Mouse (Mus musculus) spleen, adult 2 months (tissue): ENCODE measurements around the gene Prm2. TPM values are rescaled to one million over a fixed set of nuclear protein-coding genes. Genes with fewer than 3 reads are reported as not detected.
A peak's percentile ranks its signal among the peaks of the same experiment; 100 is the strongest.

Experiments
- DNase-seq, 2 experiments: peaks; one replicate each; pipeline versions ENCODE4 v3.0.0 to v3.0.0-alpha.2; 2012 to 2021; ENCODE audit warnings: low spot score in 2 of 2, low read depth in 1 of 2
- H3K27ac ChIP-seq: fragments of 200-500 bp; 2 replicates; pipeline ENCODE4 v1.5.1; 2012; ENCODE audit warnings: low read length, inconsistent platforms; ENCODE audit not compliant: insufficient read depth
- H3K27me3 ChIP-seq: fragments of 200-500 bp; 2 replicates; pipeline ENCODE4 v1.6.1; 2012; ENCODE audit warnings: mild to moderate bottlenecking, moderate library complexity, low read length, inconsistent platforms; ENCODE audit not compliant: control insufficient read depth, insufficient read depth
- H3K36me3 ChIP-seq: fragments of 200-500 bp; 2 replicates; pipeline ENCODE4 v1.6.1; 2012; ENCODE audit warnings: mild to moderate bottlenecking, low read length, inconsistent platforms; ENCODE audit not compliant: control insufficient read depth, insufficient read depth
- H3K4me1 ChIP-seq: fragments of 200-500 bp; 2 replicates; pipeline ENCODE4 v1.6.1; 2011; ENCODE audit warnings: inconsistent platforms; ENCODE audit not compliant: control insufficient read depth, insufficient read depth, insufficient read length
- H3K4me3 ChIP-seq: fragments of 200-500 bp; 2 replicates; pipeline ENCODE4 v1.5.1; 2011; ENCODE audit warnings: mild to moderate bottlenecking, inconsistent platforms; ENCODE audit not compliant: insufficient read depth, insufficient read length; ENCODE audit errors: extremely low read depth
- CTCF ChIP-seq: fragments of 200-500 bp; IDR thresholded peaks from 2 replicates; pipeline ENCODE4 v1.5.1; 2011; ENCODE audit warnings: mild to moderate bottlenecking, inconsistent platforms; ENCODE audit not compliant: insufficient read depth, insufficient read length, insufficient replicate concordance; ENCODE audit errors: extremely low read depth
- POLR2A ChIP-seq: fragments of 200-500 bp; IDR thresholded peaks from 2 replicates; pipeline ENCODE4 v1.6.1; 2011; ENCODE audit warnings: low read depth, low read length, inconsistent platforms
- WGBS: fragments of 180-500 bp; shearing (Covaris S2); methylation state at CpG from one replicate; pipeline ENCODE4 v1.1.7; 2018; 5-methylcytosine and 5-hydroxymethylcytosine counted together
- polyA plus RNA-seq: library from polyadenylated mRNA; depleted of rRNA; stranded (reverse); fragments of >200 nt; gene quantifications from 2 replicates; pipeline ENCODE4 v1.2.3, GENCODE M21; 2012

The Prm2 gene
- polyA plus RNA-seq, 1 experiment = not detected

GRCm38 (mm10) chr16:10788866-10789265 is 7.1 kb downstream of the Prm2 start:
- 56% methylated on average over 4 of the region's 4 CpGs for WGBS
- TF ChIP-seq CTCF (no peak), POLR2A (no peak)
- Histone ChIP-seq H3K27ac (no peak overlapping the region), H3K27me3 (no peaks in the 10 kb centered on the region), H3K4me3 (no peak overlapping the region), H3K36me3 (no peaks in the 10 kb centered on the region), H3K4me1 (peaks cover 9% of the 10 kb centered on the region)
- no peak for DNase-seq

GRCm38 (mm10) chr16:10788271-10788670 is 7.7 kb downstream of the Prm2 start, which contains the start of gene Tnp2:
Tnp2 (minus strand) TSS chr16:10788660.
- 36% methylated on average over 16 of the region's 16 CpGs for WGBS
- Histone ChIP-seq H3K36me3 (no peaks in the 10 kb centered on the region), H3K4me3 (no peak within 1 kb of the TSS), H3K27me3 (no peaks in the 10 kb centered on the region), H3K27ac (0 out of 2 replicates have a peak within 1 kb of the TSS, but pooled peaks have one; percentile 55), H3K4me1 (peaks cover 12% of the 10 kb centered on the region)
- peak in 1 of 2 experiments; percentile 26 for DNase-seq
- TF ChIP-seq POLR2A (no peak), CTCF (no peak)

DNA sequence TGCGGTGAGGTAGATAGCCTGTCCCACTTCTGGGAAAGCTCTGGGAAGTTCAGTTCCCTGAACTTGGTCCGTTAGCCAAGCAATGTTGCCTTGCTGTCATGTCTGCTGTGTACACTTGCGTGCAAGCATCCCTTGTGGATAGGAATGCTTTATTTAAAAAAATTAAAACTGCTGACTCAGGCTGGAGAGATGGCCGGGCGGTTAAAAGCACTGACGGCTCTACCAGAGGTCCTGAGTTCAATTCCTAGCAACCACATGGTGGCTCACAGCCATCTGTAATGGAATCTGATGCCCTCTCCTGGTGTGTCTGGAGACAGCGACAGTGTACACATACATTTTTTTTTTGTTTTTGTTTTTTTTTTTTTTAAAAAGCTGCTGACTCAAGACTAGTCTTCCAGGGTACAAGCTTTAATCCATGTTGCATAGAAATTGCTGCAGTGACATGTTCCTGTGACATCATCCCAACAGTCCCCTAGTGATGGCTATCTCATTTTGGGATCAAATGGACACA is 8.3 kb downstream of the Prm2 start:
- H3K27ac ChIP-seq = no peak overlapping the region
- DNase-seq = no peak
- no peaks in the 10 kb centered on the region for H3K27me3 ChIP-seq
- no peak for TF ChIP-seq POLR2A
- no peak for TF ChIP-seq CTCF
- 79% methylated on average over 7 of the region's 7 CpGs for whole genome bisulfite sequencing
- peaks cover 17% of the 10 kb centered on the region for H3K4me1 ChIP-seq
- H3K4me3 ChIP-seq = no peak overlapping the region
- H3K36me3 ChIP-seq = no peaks in the 10 kb centered on the region

- DNase-seq = no peak
- 63% methylated on average over 4 of the region's 4 CpGs for WGBS
- Histone ChIP-seq H3K4me1 (peaks cover 20% of the 10 kb centered on the region), H3K27ac (no peak overlapping the region; the same call in 1 of the 2 replicates), H3K4me3 (no peak overlapping the region), H3K36me3 (no peaks in the 10 kb centered on the region), H3K27me3 (no peaks in the 10 kb centered on the region)
- TF ChIP-seq CTCF (no peak), POLR2A (no peak)
Measured at GRCm38 (mm10) chr16:10786782-10787547, 9.0 kb downstream of the Prm2 start.

GRCm38 (mm10) chr16:10786288-10786687 is 9.6 kb downstream of the Prm2 start:
- peak overlapping the region; percentile 64; the same call in 1 of the 2 replicates for H3K4me3 ChIP-seq
- H3K27ac ChIP-seq = peak overlapping the region; percentile 92
- 2% methylated on average over 9 of the region's 9 CpGs for WGBS
- peak; percentile 82 for DNase-seq
- TF ChIP-seq CTCF = peak; percentile 88
- no peak for TF ChIP-seq POLR2A
- H3K4me1 ChIP-seq = peaks cover 20% of the 10 kb centered on the region
- H3K36me3 ChIP-seq = no peaks in the 10 kb centered on the region
- no peaks in the 10 kb centered on the region for H3K27me3 ChIP-seq

GRCm38 (mm10) chr16:10785371-10786231 is 10.3 kb downstream of the Prm2 start, which contains the start of gene Socs1:
Socs1 (minus strand) TSS chr16:10785536.
- peak; percentile 88 to 90 for DNase-seq
- Histone ChIP-seq H3K27ac (peak within 1 kb of the TSS; percentile 92), H3K4me3 (peak within 1 kb of the TSS; percentile 64), H3K36me3 (no peaks in the 10 kb centered on the region), H3K27me3 (no peaks in the 10 kb centered on the region), H3K4me1 (peaks cover 20% of the 10 kb centered on the region)
- WGBS = 1% methylated on average over 52 of the region's 59 CpGs
- TF ChIP-seq CTCF = no peak; the same call in 1 of the 2 replicates
- peak; percentile 97 for TF ChIP-seq POLR2A
